Mouse (Mus musculus): ENCODE results near the gene Lrrn2.

Lrrn2 gene

DNA sequence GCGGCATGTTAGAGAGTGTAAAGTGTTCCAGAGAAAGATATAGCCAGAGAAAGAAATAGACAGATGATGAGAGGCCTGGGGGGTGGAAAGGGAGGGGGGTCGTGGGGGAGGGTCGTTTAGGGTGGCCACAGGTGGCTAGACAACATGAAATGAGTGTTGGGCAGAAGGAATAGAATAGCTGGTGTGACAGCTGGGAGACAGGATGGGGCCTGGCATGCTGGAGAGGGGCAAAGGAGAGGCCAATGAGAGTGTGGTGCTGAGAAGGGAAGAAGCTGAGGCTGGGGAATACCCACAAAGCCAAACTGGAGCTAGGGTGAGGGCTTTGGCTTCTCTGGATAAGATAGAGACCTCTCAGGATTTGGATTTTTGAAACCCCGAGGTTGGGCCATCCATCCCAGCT lies 6.6 kb downstream of the Lrrn2 start:
- DNase-seq, result no peak

DNA sequence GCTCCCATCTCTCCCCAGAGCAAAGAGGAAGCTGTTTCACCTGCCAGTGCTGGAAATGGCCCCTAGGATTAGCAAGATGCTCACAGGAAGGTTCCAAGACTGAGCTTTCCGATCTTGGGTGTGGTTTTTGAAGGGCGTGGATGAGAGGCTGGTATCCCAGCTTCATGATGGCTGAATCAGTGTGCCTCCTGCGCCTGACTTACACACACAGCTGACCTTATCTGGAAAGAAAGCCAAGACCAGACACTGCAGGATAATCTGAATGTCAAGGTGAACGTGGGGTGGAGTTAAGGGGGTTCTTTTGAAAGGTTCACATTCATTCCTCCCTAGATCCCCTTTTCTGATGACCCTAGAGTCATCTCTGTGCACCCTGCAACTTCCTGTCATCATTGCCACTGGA lies 8.7 kb downstream of the Lrrn2 start:
- DNase-seq, result no peak

DNA sequence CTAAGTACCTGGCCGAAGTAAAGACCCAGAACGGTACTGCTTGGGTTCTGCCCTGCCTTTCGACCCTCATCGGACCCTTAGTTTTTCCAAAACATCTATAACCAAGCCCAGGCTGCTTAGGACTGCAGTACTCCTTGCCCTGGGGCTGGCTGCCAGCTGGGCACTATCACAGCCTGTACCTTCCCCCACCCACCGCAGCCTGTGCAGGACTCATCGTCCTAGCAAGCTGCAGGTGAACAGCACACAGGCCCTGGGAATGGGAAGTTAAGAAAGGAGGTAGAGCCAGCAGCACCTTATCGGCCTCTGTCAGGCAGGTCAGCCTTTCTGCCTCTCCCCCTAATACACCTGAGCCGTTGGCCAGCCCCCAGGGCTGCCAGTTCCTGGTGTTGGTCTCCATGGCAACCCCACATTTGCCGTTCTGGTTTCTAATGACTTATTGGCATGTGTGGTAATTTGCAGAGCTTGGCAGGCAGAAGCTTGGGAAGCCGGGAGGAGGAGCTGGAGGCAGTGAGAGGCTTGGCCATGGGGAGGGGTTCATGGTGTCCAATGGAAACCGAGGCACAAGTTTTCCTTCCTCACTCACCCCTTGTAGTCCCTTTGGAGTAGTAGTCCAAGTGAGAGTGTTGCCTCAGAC lies 10.2 kb downstream of the Lrrn2 start:
- DNase-seq, result no peak

DNA sequence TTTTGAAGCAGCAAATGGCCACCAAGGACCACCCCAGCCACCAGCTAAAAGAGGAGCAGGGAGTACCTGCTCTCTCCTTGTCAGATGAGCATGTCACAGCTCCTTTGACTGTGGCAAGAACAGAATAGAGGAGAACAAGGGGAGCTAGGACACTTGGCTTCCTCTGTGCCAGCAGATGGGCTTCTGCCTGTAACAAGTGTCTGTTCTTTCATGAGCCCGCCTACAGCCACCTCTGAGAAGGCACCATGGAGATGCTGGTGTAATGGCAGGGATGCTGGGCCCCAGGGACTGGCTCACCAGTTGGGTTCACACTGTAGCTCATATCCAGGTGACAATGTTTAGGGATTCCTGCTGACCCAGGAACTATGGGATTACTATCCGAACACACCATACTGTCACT lies 12.0 kb downstream of the Lrrn2 start:
- DNase-seq, result no peak

DNA sequence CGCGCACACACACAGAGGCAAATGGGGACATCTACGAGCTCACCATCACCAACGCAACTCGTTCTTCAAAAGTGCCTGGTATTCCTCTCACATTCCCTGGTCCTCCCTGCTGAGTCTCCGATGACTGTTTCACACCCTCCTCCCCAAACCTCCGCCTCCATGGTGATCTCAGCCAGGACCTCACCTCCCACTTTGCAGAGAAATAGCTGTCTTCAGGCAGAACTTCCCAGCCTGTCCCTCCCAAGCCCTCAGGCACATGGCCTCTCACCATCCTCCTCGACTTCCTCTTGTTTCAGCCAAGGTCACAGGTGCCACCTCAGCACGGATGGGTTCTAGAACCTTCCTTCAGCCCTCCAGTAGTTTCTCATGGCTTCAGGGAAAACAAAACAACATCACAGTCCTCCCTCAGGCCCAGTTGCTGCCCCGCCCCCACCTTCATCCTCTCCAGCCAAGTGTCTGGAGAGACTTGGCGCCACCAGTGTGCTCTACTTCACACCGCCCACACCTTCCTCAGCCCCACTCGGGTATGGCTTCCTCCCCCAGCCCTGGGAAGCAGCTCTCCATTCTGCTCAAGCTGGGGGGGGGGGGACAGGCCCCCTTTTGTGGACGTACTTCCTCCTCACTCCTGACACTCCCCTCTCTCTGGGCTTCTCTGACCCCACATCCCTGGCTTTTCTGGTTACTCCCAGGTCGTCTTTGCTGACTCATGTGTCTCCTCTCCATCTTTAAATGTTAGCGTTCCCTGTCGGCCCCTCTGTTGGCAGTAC lies 13.4 kb downstream of the Lrrn2 start:
- no peak for DNase-seq

DNA sequence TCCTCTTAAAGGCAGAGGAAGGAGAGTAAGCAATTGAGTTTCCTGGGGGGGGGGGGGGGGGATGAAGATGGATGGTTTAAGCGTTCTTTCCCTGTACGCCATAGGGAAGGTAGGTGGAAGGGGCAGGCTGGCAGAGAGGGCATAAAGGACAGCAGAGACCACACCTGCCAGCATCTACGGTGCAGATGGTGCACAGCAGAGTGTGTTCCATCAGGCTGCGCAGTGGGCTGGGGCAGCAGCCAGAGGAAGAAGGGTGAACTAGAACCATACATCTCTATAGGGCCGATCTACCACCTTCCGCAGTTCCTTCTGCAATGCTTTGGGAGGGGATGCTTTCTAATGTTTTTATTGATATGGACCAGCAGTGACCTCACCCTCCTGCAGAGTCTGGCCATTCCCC lies 19.0 kb downstream of the Lrrn2 start:
- no peak for DNase-seq

DNA sequence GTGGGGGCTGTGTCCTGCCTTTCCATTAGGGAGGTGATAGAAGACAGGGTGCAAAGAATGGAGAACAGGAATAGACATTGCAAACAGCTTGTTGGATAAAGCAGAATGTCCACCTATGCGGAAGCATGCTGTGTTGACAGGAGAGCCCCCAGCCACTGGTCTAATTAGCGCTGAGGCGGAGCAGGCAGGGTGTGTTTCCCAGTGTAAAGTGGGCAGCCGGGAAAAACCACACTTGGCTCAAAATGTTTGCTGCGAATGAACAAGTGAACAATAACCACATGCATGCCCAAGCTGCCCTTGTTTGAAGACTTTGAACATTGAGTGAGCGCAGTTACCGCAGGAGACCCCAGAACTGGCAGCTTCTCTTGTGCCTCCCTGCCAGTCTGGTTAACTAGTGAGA lies 19.6 kb downstream of the Lrrn2 start:
- no peak for DNase-seq

DNA sequence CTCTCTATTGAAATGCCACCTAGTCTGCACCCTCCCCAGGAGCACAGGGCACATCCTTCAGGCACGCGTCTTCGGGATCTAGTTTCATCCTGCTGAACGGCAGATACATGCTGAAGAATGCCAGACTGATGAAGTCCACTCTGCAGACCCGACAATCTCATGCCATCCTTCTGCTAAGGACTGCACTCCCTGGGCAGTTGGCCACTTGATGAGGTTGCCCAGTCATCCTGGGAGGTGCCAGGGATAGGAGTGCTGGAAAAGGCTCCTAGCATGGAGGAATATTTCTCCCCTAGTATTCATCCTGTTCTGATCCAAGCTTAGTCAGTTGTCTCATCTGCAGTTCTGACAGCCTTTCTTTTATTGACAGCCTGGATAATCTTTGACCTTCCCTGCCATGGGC lies 20.9 kb downstream of the Lrrn2 start:
- no peak for DNase-seq

DNA sequence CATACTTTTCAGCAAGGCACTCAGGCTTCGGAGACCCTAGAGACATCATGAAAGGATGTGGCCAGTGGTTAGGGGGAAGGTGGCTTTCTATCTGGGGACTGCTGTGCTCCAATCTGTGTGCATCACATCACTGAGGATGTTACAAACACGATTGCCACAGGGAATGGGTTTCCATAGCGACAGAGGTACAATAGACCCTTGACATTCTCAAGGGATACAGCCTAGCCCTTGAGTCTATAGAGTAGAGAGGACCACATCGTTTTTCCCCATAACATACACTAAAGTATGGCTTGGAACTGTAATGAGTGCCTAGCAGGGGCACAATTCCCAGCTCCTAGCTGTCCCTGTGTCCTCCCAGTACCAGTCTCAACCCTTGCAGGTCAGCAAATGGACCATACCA lies 23.4 kb downstream of the Lrrn2 start:
- DNase-seq, result no peak

DNA sequence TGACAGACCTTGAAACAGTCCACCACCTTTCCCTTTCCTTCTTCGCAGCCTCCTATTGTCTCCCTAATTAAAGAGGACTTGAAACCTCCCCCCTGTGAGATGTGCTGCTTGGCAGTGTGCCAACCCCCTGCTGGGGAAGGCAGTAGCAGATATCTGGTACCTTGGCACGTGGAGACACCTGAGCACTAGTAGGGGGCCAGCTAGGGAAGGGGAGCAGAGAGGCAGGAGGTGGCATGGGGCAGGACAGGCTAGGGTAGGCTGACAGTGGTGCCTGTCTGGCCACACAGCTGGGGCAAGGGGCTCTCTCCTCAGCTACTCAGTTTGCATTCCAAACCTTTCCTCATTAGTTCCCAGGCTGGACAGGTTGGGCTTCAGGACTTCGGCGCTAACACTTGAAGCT lies 29.0 kb downstream of the Lrrn2 start:
- no peak for DNase-seq

DNA sequence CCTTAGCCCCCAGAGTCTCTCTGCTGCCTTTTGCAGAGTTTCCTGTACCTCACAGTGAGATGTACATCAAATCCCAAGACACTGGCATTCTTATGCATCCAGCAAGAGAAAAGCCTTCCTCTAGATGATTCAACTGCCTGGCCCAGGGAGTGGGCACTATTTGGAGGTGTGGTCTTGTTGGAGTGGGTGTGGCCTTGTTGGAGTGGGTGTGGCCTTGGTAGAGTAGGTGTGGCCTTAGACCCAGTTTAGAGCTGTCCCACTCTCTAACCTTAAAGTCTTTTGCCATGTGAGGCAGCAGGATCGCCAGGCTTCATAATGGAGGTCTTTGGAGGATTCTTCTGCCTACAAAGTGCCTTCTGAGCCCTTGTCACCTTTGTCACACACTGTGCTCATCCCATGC lies 29.9 kb downstream of the Lrrn2 start:
- no peak for DNase-seq

DNA sequence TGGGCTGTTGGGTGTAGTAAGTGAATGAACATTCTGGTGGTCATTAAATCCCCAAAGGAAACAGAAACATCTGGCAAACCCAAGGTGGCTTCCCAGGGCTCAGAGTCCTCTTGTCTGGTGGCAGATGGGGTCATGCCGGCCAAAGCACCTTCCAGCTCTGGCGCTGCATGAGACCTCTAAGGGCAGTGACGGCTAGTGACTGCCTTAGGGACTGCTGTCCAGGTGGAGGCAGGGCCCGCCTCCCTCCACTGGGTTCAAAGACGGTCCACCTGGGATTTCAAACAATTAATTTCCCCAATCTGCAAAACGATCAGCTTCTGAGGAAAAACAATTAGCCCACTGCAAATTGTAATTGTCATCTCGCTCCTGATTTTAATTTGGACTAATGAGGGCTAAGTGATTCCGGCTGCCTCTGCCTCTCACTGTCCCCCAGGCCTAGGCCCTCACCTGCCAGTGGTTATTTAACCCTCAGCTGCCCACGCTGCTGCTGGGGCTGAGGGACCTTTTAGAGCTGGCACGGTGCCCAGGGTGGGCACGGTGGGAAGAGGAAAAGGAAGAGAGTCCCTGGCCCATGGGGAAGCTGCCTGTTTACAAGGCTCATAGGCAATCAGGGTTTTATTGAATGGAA lies 30.5 kb downstream of the Lrrn2 start:
- DNase-seq, result no peak

DNA sequence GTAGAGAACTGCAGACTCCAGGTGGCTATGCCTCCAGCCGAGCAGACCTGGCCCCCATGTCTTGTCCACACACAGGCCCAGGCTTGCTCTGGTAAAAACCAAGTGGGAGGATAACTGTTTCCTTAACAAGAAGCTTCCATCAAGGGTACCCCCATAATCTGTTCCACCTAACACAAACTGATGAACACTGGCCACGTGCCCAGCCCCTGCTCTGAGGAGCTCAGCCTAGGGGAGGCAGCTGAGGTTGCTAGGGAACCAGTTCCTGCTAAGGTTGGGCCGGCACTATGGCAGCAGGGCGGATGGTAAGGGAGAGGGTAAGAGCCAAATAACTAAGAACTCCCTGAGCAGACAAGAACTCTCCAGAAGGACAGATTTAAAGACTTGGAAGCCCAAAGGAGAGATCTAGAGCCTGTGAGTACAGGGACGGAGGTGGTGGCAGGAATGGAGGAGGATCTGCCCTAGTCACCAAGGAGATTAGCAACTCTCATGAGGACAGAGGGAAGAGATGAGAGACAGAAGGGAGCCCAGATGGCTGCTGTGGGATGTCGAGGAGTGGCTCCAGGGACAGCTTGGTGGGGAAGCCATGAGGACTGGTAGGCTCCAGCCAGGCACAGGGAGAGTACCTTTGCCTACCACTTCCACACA lies 35.9 kb downstream of the Lrrn2 start:
- no peak for DNase-seq

DNA sequence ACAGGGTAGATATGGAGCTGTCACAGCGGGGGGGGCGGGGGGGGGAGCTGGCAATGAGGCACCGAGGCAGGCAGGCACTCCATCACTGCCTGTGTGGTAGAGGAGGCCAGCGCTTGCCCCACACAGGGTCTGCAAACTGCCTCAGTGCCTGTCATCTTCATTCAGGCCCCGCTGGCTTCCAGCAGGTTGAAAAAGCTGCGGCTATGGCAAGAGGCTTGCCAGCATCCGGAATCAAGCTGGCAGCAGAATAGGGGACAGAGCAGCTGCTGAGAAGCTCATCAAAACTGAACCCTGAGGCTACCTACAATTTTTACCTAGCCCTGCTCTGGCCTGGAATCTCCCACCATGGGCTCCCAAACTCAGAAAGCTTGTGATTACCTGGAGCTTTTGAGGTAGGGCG lies 37.5 kb downstream of the Lrrn2 start:
- no peak for DNase-seq

DNA sequence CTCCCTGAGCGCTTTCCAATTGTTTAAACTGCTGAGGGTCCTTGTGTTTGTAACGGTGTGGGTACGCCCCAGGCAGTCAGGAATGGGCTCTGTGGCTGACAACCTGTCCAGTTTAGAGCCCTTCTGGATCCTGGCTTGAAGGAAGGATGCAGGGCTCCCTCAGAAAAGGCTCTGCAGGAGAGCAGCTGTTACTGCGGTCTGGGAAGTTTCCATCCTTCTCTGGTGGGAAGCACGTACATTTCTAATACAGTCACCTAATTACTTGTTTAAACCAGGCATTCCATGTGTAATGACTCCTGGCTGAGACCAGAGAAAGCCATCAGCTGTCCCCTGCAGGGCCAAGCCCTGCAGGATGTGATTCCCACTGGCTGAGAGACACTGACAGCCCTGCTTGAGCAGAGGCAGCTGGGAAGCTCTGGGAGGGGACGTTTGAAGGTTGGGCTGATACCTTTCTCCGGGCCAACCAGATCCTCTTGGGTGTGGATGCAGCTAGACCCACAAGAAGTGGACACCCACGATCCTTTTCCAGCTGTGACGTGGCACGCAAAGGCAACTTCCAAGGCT lies 38.1 kb downstream of the Lrrn2 start:
- no peak for DNase-seq

DNA sequence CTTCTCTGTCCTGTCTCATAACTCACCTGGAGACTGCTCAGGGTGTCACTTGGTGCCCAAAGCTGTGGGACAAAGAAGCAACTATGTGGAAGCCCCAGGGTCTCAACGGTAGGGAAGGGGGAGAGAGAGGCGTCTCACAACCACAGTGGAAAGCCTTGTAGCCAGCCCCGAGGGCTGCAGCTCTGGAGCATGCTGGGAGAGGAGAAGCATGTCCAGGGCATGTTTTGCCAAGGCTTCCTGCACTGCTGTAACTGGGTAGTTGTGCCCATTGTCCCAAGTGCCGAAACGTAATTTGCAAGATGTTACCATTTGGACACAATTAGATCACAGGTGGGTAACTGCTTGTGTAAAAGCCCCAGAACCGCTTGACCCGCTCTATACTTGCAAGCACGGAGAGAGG lies 39.2 kb downstream of the Lrrn2 start:
- no peak for DNase-seq

DNA sequence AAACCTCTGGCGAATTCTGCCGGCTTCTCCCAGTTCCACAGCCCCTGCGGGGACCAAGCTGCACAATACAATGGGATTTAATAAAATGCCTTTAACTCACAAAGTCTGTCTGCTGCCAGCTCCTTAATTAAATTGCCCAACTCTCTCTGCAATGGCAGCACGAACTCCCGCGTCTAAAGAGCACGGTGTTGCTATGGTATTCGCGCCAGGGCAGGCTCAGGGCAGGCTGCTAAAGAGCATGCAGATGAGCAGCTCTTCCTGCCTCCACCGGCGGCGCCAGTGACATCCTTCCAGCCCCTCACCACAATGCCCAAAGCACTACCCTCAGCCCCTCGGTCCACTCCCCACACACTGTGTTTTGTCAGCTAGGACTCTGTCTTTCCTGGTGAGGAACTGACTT lies 41.0 kb downstream of the Lrrn2 start:
- DNase-seq, result no peak

DNA sequence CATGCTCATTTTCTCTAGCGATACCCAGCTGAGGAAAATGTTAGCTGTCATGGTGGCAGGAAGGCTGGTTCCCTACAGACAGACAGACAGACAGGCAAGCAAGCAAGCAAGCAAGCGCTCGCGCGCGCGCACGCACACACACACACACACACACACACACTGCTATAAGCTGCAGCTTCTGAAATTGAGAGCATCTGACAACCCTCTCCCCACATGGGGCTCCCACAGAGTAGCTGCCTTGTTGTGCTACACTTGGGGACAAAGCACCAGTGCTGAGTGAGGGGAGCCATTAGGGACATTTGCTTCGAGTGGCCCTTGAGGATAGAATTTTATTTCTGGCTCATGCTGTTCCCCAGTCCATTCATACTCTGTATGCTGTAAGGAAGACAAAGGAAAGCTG lies 42.2 kb downstream of the Lrrn2 start:
- DNase-seq, result no peak

DNA sequence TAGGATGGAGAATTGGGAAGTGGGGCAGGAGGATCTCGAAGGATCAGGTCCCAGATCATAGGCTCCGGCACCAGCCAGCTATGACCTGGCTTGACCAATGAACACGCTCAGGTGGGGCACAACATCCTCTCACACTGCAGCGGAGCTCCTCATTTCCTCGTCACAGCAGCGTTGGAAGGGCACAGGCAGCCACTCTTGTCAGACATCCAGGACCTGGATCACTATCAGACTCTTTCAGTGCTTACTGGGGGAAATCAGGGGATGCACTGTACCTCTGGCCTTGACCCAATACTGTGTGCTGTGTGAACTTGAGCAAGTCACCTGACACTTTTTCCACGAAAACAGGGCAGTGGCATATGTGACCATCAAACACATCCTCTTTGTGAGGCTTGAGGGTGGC lies 45.2 kb downstream of the Lrrn2 start:
- no peak for DNase-seq

DNA sequence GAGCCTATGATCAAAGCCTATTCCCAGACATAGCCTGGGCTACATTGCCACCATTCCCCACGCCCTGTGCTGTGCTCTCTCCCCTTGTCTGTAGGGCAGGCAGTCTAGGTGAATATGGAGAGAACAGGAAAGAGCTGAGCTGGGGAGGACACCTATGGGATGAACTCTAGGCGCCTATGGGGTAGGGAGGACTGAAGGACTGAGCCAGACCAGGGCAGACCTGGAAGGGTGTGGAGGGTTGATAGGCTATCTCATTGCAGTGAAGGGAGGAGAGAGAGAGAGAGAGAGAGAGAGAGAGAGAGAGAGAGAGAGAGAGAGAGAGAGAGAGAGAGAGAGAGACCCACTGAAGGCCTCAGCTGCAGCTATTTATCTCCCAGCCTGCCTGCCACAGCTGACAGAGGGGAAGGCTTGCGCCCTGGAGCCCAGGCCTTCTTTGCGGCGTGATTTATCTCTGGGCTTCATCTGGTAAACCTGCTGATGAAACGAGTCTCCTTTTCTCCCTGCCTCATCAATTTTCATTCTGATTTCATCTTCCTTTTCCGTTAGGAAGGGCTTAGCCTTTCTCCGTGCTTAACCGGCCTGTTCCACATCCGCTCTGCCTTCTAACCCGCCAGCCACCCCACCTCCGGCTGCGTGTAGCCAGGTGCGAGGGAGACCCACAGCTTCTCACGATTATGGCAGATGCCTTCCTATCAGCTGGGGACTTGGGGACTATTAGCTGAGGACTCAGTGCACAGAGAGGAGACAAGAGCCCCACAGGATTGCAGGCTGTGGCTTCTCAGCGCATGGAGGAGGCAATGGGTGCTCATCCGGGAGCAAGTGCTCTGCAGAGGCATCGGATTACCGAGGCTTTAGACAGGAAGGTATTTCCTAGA lies 48.2 kb downstream of the Lrrn2 start:
- no peak for DNase-seq

DNA sequence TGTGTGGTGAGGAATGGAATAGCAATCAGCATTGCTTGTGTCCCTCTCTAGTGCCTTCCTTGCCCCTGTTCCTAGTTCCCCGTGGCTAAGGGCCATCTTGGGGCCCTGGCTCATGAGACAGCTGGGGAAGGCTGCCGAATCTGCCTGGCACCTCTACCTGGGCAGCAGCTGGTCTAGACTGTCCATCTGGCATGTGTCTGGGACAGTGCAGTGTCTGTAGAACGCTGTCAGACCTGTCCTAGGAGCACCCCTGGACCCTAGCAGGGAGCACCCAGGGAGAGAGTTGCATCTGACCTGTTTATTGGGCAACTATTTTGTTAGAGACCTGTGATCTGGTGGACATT lies 48.8 kb downstream of the Lrrn2 start:
- no peak for DNase-seq

DNA sequence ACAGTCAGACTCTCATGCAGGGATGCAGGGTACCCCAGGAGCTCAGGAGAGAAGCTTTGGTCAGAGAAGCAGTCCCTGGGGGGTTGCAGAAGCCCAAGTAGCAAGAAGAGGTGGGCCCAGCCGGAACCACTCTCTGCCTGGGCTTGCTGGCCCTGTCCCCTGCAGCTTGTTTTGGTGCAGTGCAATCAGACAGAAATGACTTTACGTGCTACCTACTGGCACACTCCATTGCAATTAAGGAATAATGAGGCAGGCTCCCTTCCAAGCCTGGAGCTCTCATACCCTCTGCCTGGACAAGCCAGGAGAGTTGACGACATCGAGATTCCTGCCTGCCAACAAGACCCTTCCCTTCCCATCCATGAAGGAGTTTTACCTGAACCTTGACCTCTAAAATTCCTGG lies 50.2 kb downstream of the Lrrn2 start:
- DNase-seq, result no peak

DNA sequence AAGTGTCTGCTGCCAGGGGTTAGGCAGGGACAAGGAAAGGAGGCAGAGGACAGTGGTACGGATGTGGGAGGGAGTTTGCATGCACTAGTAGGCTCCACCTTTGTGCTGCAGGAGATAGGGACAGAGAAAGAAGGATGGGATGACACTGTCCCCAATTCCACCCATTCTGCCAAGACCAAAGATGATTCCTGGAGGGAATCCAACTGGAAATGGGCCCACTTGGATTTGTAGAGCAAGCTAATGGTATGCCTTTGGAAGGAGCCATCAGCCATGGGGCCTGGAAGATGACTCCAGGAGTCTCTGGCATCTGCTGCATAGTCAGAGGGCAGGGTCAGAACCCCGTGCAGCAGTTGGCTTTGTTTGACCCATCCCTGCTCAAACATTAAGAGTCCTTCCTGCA lies 52.3 kb downstream of the Lrrn2 start:
- DNase-seq, result no peak
